Mouse (Mus musculus) forebrain, embryonic 12.5 days (tissue): Measurements from ENCODE around the gene H2-Ob. TPM values are rescaled to one million over a fixed set of nuclear protein-coding genes. Genes with fewer than 3 reads are reported as not detected.
"Not testable (repeated sequence)": the region's sequence is repeated elsewhere in the genome, so short reads cannot be mapped to it uniquely, and the experiment has no call there.

Experiments used
- ATAC-seq: fragments of 200-750 bp; cut with Nextera tagmentation; 2 replicates; pipeline ENCODE4 v1.8.0; 2017; ENCODE audit warnings: moderate TSS enrichment; ENCODE audit not compliant: low FRiP score
- H3K27ac ChIP-seq: fragments of 300-500 bp; sonication (generic); 2 replicates; pipeline ENCODE4 v1.5.1; 2016; ENCODE audit warnings: mild to moderate bottlenecking
- H3K27me3 ChIP-seq: fragments of 300-500 bp; sonication (generic); 2 replicates; pipeline ENCODE4 v1.6.1; 2016; ENCODE audit warnings: mild to moderate bottlenecking
- H3K36me3 ChIP-seq: fragments of 300-500 bp; sonication (generic); replicated peaks from 2 replicates; pipeline ENCODE4 v1.6.1; 2016; ENCODE audit warnings: mild to moderate bottlenecking
- H3K4me1 ChIP-seq: fragments of 300-500 bp; sonication (generic); 2 replicates; pipeline ENCODE4 v1.6.1; 2016
- H3K4me2 ChIP-seq: fragments of 300-500 bp; sonication (generic); 2 replicates; pipeline ENCODE4 v1.6.1; 2016; ENCODE audit warnings: mild to moderate bottlenecking, moderate library complexity
- H3K4me3 ChIP-seq: fragments of 300-500 bp; sonication (generic); replicated peaks from 2 replicates; pipeline ENCODE4 v1.5.1; 2016; ENCODE audit warnings: mild to moderate bottlenecking
- H3K9ac ChIP-seq: fragments of 300-500 bp; sonication (generic); 2 replicates; pipeline ENCODE4 v1.6.1; 2016; ENCODE audit warnings: mild to moderate bottlenecking
- H3K9me3 ChIP-seq: fragments of 300-500 bp; sonication (generic); 2 replicates; pipeline ENCODE4 v1.6.1; 2016
- whole genome bisulfite sequencing: fragments of 180-500 bp; shearing (Covaris S2); methylation state at CpG from one replicate; pipeline ENCODE4 v1.1.7; 2016; 5-methylcytosine and 5-hydroxymethylcytosine counted together
- polyA plus RNA-seq: library from polyadenylated mRNA; unstranded; fragments of >200 nt; fragmentation: Nextera tagmentation; extraction: Ambion mirVana; gene quantifications from 2 replicates; pipeline ENCODE4 v1.2.1, GENCODE M21; 2016

H2-Ob gene
- polyA plus RNA-seq, 1 experiment from 2014 or later = not detected

DNA sequence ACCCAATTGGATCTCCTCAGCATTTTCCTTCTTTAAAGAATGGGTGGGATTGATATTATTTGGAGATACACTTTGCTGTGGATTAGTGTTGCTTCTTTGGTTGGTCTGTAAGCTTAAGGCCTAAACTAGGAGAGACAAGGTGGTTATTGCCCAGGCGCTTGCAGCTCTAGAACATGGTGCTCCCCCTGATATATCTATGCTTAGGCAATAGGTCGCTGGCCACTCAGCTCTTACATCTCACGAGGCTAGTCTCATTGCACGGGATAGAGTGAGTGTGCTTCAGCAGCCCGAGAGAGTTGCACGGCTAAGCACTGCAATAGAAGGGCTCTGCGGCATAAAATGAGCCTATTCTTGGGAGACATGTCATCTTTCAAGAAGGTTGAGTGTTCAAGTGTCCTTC is 6.7 kb upstream of the H2-Ob start:
- ATAC-seq, H3K36me3 ChIP-seq, H3K27me3 ChIP-seq, H3K4me1 ChIP-seq, H3K9me3 ChIP-seq, H3K4me3 ChIP-seq, H3K9ac ChIP-seq, H3K4me2 ChIP-seq, H3K27ac ChIP-seq: not testable (repeated sequence)
- WGBS = 84% methylated on average over 5 of the region's 7 CpGs

DNA sequence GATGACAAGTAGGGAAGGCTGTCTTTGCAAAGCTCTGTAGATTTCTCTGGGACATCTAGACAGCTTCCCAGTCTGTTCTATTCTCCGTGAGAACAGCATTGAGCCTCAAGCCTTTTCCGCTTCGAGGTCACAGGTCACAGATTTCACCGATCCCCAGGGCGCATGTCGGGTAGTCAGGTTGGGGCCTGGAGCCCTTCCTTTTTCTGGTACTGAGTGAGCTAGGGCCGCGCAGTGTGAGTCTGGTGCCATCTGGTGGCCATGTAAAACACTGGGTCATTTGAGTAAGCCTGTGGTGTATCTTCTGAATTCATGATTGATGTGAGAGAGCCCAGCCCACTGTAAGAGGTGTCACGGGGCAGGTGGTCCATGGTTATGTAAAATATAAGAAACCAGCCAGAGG is 3.8 kb upstream of the H2-Ob start:
- Histone ChIP-seq H3K4me1 (no peaks in the 10 kb centered on the region), H3K4me2 (no peak overlapping the region), H3K36me3 (no peaks in the 10 kb centered on the region), H3K4me3 (no peak overlapping the region), H3K9ac (no peak overlapping the region), H3K9me3 (no peaks in the 10 kb centered on the region), H3K27me3 (no peaks in the 10 kb centered on the region), H3K27ac (no peak overlapping the region)
- ATAC-seq = no peak
- 53% methylated on average over 9 of the region's 9 CpGs for WGBS

DNA sequence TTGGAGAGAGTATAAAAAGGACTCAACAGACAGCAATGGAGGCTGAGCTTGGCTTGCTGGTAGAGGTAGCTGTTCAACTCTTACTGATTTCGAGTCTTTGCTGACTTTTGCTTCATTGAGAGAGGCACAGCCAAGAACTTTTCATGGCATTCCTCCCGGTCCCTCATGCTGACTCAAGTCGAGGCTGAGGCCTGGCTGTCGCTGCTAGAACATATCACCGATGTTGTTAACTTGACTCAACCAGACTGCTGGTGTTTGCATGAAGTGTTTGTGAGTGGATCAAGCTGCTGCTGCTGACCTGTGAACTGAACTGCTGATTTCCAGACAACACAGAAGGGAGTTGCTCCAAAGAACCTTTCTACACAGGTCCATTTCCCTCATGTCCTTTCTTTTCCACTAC is 2.0 kb upstream of the H2-Ob start:
- Histone ChIP-seq H3K4me2 (no peak overlapping the region), H3K36me3 (no peaks in the 10 kb centered on the region), H3K27me3 (no peaks in the 10 kb centered on the region), H3K9me3 (no peaks in the 10 kb centered on the region), H3K4me3 (no peak overlapping the region), H3K9ac (no peak overlapping the region), H3K4me1 (no peaks in the 10 kb centered on the region), H3K27ac (no peak overlapping the region)
- no peak for ATAC-seq
- 77% methylated on average over 5 of the region's 5 CpGs for WGBS

DNA sequence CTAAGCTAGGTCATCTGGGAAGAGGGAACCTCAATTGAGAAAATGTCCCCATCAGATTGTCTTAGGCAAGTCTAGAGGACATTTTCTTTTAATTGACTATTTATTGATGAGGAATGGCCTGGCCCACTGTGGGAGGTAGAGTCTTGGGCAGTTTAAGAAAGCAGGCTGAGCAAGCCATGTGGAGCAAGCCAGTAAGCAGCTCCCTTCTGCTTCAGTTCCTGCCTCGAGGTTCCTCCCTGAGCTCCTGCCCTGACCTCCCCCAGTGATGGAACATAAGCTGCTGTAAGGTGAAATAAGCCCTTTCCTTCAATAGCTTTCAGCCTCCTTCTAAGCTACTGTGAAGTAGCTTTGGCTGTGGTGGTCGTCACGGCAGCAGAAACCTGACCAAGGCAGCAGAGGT is 962 bp upstream of the H2-Ob start:
- Histone ChIP-seq H3K9ac (no peak overlapping the region), H3K4me1 (no peaks in the 10 kb centered on the region), H3K4me3 (no peak overlapping the region), H3K27ac (no peak overlapping the region), H3K4me2 (no peak overlapping the region), H3K36me3 (no peaks in the 10 kb centered on the region), H3K27me3 (no peaks in the 10 kb centered on the region), H3K9me3 (no peaks in the 10 kb centered on the region)
- 82% methylated on average over 3 of the region's 3 CpGs for WGBS
- ATAC-seq = no peak

DNA sequence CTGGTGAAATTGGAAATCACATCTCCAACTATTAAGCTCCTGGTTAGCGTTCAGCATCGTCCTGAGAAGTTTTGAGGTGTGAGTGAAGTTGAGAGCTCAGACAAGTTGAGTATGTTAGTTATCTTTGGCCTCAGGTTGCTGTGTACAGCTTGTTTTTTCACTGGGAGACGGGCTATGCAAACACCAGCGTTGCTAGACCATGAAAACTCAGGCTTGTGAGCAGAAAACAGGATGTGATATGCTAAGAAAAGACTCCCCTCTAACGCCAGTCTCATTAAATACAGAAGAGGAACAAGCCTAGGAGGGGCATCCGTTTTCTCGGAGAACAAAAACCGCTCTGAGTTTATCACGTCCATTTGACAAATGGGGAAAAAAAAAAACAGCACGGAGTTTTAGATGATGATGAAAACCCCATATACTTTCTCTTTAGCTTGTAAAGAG is 918 bp downstream of the H2-Ob start:
- no peaks in the 10 kb centered on the region for H3K9me3 ChIP-seq
- no peak overlapping the region for H3K4me2 ChIP-seq
- 0 out of 2 replicates have a peak, but pooled peaks cover 6% of the 10 kb centered on the region for H3K27me3 ChIP-seq
- WGBS = 79% methylated on average over 10 of the region's 10 CpGs
- H3K4me1 ChIP-seq = no peaks in the 10 kb centered on the region
- H3K27ac ChIP-seq = no peak overlapping the region
- no peak overlapping the region for H3K9ac ChIP-seq
- ATAC-seq = no peak
- H3K4me3 ChIP-seq = no peak overlapping the region
- H3K36me3 ChIP-seq = no peaks in the 10 kb centered on the region

DNA sequence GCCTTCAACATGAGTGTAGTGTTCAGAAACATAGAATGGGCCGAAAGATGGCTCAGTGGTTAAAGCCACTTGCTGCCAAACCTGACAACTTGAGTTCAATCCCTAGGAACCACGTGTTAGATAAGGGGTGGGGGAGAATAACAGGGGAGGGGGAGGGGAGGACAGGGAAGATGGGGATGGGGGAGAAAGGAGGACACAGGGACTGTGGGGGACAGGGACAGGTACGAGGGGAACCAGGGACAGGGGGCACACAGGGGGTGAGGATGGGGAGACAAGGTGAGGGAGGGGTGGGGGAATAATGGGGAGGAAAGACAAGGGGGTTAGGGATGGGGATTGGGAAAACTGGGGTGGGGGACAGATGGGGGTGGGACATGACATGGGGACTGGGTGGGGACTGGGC is 1.7 kb downstream of the H2-Ob start:
- WGBS = 72% methylated on average over 3 of the region's 3 CpGs
- H3K27ac ChIP-seq = no peak overlapping the region
- H3K36me3 ChIP-seq = no peaks in the 10 kb centered on the region
- H3K4me1 ChIP-seq = no peaks in the 10 kb centered on the region
- 0 out of 2 replicates have a peak, but pooled peaks cover 6% of the 10 kb centered on the region for H3K27me3 ChIP-seq
- H3K4me2 ChIP-seq = no peak overlapping the region
- no peak overlapping the region for H3K9ac ChIP-seq
- H3K9me3 ChIP-seq = no peaks in the 10 kb centered on the region
- H3K4me3 ChIP-seq = no peak overlapping the region
- ATAC-seq = no peak

DNA sequence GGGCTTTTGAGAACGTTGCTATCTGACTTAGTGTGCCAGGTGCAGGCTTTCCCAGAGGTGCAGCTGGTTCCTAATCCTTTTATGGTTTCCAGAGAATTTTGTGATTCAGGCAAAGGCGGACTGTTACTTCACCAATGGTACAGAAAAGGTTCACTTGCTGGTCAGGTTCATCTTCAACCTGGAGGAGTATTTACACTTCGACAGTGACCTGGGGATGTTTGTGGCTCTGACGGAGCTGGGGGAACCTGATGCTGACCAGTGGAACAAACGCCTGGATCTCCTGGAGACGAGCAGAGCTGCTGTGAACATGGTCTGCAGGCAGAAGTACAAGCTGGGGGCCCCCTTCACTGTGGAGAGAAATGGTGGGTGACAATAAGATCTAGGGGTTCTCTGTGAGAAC is 2.2 kb downstream of the H2-Ob start:
- Histone ChIP-seq H3K9ac (no peak overlapping the region), H3K36me3 (no peaks in the 10 kb centered on the region), H3K9me3 (no peaks in the 10 kb centered on the region), H3K27me3 (0 out of 2 replicates have a peak, but pooled peaks cover 6% of the 10 kb centered on the region), H3K4me3 (no peak overlapping the region), H3K4me2 (no peak overlapping the region), H3K4me1 (no peaks in the 10 kb centered on the region), H3K27ac (no peak overlapping the region)
- WGBS = 81% methylated on average over 6 of the region's 6 CpGs
- no peak for ATAC-seq

DNA sequence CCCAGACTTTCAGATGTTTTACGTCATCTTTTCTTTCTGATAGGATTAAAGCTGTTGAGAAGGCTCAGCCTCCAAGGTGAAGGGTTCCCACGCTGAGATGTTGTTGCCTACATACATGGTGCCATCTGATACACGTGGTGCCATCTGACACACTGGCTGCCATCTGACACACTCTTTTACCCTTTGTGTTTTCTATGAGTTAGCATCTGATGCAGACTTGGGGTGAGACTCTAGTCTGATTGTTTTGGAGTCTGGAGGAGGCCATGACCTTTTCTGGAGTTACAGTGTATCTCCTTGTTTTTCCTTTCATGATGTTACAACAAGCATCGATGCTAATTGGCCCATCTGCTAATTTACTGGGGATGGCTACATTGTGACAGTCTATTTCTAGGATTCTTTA is 6.0 kb downstream of the H2-Ob start:
- 75% methylated on average over 4 of the region's 4 CpGs for WGBS
- ATAC-seq = no peak
- Histone ChIP-seq H3K9ac (no peak overlapping the region), H3K9me3 (no peaks in the 10 kb centered on the region), H3K4me2 (no peak overlapping the region), H3K4me1 (no peaks in the 10 kb centered on the region), H3K27ac (no peak overlapping the region), H3K36me3 (no peaks in the 10 kb centered on the region), H3K27me3 (0 out of 2 replicates have a peak, but pooled peaks cover 10% of the 10 kb centered on the region), H3K4me3 (no peak overlapping the region)

DNA sequence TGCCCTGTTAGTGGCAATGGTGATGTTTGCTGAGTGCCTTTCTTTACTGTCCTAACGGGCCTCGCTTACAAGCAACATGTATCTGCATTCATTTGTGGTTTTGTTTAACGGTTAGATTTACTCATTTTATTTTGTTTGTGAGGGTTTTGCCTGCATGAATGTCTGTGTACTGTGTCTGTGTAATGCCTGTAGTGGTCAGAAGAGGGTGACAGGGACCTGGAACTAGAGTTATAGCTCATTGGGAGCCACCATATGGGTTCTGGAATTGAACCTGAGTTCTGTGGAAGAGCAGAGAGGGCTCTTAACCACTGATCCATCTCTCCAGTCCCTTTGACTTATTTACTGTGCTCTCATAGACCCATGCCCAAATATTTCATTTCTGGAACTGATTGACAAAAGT is 8.3 kb downstream of the H2-Ob start:
- ATAC-seq = no peak
- WGBS = 91% methylated on average over 3 of the region's 3 CpGs
- H3K27me3 ChIP-seq = 0 out of 2 replicates have a peak, but pooled peaks cover 10% of the 10 kb centered on the region
- H3K4me2 ChIP-seq = no peak overlapping the region
- H3K9me3 ChIP-seq = no peaks in the 10 kb centered on the region
- H3K4me1 ChIP-seq = no peaks in the 10 kb centered on the region
- no peaks in the 10 kb centered on the region for H3K36me3 ChIP-seq
- no peak overlapping the region for H3K27ac ChIP-seq
- no peak overlapping the region for H3K9ac ChIP-seq
- H3K4me3 ChIP-seq = no peak overlapping the region

DNA sequence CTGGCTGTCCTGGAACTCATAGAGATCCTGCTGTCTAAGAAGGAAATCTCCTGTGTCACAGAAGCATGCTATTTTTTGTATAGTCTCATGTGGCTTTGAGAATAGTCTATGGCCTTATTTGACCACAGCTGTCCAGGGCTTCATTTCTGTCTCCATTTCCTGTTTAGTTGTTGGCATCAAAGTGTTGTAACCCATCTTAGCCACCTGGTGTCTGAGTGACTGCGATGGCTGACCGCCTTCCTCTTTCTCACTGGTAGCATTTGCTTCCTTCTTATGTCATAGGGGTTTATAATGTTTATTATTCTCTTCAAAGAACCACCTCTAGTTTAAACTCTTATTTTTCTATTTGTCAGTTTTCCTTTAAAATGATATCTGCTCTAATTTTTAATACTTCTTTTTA is 10.1 kb downstream of the H2-Ob start:
- H3K27ac ChIP-seq = no peak overlapping the region
- no peak for ATAC-seq
- no peak overlapping the region for H3K4me3 ChIP-seq
- WGBS = 69% methylated on average over 2 of the region's 2 CpGs
- H3K27me3 ChIP-seq = 0 out of 2 replicates have a peak, but pooled peaks cover 9% of the 10 kb centered on the region
- H3K4me1 ChIP-seq = no peaks in the 10 kb centered on the region
- H3K36me3 ChIP-seq = no peaks in the 10 kb centered on the region
- no peak overlapping the region for H3K4me2 ChIP-seq
- no peaks in the 10 kb centered on the region for H3K9me3 ChIP-seq
- no peak overlapping the region for H3K9ac ChIP-seq

DNA sequence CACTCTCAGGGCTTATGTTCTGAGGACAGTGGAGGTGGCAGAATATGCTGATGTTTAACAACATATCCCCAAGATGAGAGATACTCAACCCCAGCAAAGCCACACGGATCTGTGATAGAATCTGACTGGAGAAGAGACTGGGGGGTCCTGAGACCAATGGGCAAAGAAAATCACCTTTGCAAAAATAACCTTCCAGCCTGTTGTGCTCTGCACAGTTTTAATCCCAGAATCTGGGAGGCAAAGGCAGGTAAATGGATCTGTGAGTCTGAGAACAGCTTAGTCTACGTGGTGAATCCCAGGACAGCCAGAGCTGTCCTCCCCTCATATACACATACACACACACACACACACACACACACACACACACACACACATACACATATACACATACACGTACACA is 10.7 kb downstream of the H2-Ob start:
- Histone ChIP-seq H3K27me3 (0 out of 2 replicates have a peak, but pooled peaks cover 5% of the 10 kb centered on the region), H3K4me1 (no peaks in the 10 kb centered on the region), H3K4me2 (no peak overlapping the region), H3K36me3 (no peaks in the 10 kb centered on the region), H3K27ac (no peak overlapping the region), H3K9ac (no peak overlapping the region), H3K4me3 (no peak overlapping the region), H3K9me3 (no peaks in the 10 kb centered on the region)
- 39% methylated on average over 3 of the region's 3 CpGs for WGBS
- no peak for ATAC-seq

DNA sequence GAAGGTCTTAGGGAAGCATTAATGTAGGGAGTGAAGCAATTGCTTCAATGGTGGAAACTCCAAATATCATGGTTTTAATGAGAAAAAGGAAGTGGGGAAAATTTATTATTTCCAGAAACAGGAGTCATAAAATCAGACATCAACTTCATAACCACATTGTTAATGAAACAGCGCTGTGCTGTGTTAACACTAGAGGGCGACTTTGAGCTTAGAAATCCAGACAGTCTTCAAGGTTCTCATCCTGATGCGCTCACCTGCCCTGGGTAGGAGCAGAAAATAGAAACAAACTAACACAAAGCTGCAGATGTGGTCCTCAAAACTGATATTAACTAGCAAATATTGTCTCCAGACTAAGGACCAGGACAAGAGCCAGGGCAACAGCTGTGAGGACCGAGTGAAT is 11.2 kb downstream of the H2-Ob start:
- H3K9me3 ChIP-seq = no peaks in the 10 kb centered on the region
- no peak overlapping the region for H3K27ac ChIP-seq
- H3K36me3 ChIP-seq = no peaks in the 10 kb centered on the region
- H3K4me2 ChIP-seq = no peak overlapping the region
- H3K9ac ChIP-seq = no peak overlapping the region
- 22% methylated on average over 4 of the region's 4 CpGs for WGBS
- H3K4me1 ChIP-seq = no peaks in the 10 kb centered on the region
- no peak overlapping the region for H3K4me3 ChIP-seq
- no peak for ATAC-seq
- H3K27me3 ChIP-seq = 0 out of 2 replicates have a peak, but pooled peaks cover 5% of the 10 kb centered on the region

DNA sequence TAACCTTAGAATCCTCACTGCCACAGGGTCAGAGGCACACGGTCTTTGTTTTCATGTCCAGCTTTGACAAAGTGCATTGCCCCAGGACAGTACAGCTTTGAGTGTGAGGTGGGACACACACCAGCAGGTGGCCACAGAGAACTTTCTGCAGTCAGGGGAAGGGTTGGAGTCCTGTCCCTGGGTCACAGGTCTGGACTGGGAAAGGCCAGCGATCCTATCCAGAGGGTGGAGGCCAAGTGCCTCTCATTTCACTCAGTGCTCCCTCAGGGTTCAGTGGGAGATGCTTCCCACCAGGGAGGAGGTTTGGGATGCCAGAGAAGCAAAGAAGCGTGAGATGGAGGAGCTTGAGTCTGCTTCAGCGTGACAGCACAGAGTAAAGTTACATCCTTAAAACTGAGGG is 13.0 kb downstream of the H2-Ob start:
- H3K27ac ChIP-seq = no peak overlapping the region
- H3K4me3 ChIP-seq = no peak overlapping the region
- 0 out of 2 replicates have a peak, but pooled peaks cover 8% of the 10 kb centered on the region for H3K27me3 ChIP-seq
- H3K9me3 ChIP-seq = no peaks in the 10 kb centered on the region
- no peaks in the 10 kb centered on the region for H3K36me3 ChIP-seq
- H3K4me2 ChIP-seq = no peak overlapping the region
- H3K4me1 ChIP-seq = no peaks in the 10 kb centered on the region
- ATAC-seq = no peak
- no peak overlapping the region for H3K9ac ChIP-seq
- 51% methylated on average over 4 of the region's 4 CpGs for WGBS
